In genomic region chr3:101780874-101781483, GRCm38 (mm10) we compare ENCODE assay signal across 11 mouse cellular contexts.
DNase-seq lines count a peak whose midpoint lies in the region; ATAC-seq and TF ChIP-seq lines count a peak whose summit lies in the region.
"Had no signal": no experiment of that assay in that cellular context is flagged by ENCODE, and none has a peak within 500 bp of the region (broad histone marks: within the 10 kb centered on the region; RNA-seq: fewer than 3 reads in every experiment).

No protein-coding gene starts in this region.

- no peak for TF ChIP-seq CTCF in liver, postnatal 0 days (IDR thresholded peaks at IDR 0.05; ENCODE audit: low read depth)

- WGBS in kidney, embryonic 16.5 days: 32% methylated on average over 6 of the region's 6 CpGs
- 31% methylated on average over 6 of the region's 6 CpGs for WGBS in intestine, embryonic 15.5 days
- 60% methylated on average over 6 of the region's 6 CpGs for WGBS in liver, postnatal 0 days (ENCODE audit: insufficient replicate concordance)

- H3K9me3 ChIP-seq in kidney, embryonic 16.5 days (ENCODE audit: low read length): no peaks in the 10 kb centered on the region; the same call in 1 of the 2 replicates
- H3K9me3 ChIP-seq in intestine, embryonic 15.5 days: no peaks in the 10 kb centered on the region
- no peaks in the 10 kb centered on the region for H3K9me3 ChIP-seq in liver, postnatal 0 days (ENCODE audit: low read length)
- H3K9me3 ChIP-seq: midbrain, embryonic 12.5 days had no signal

- no peaks in the 10 kb centered on the region for H3K4me1 ChIP-seq in kidney, embryonic 16.5 days (ENCODE audit: insufficient read depth, low read length)
- H3K4me1 ChIP-seq in intestine, embryonic 15.5 days (replicated peaks): peaks cover 6% of the 10 kb centered on the region; the same call in 1 of the 2 replicates
- no peaks in the 10 kb centered on the region for H3K4me1 ChIP-seq in liver, postnatal 0 days (ENCODE audit: insufficient read depth)

- H3K9ac ChIP-seq in kidney, embryonic 16.5 days (replicated peaks; ENCODE audit: low read length): no peak overlapping the region
- no peak overlapping the region for H3K9ac ChIP-seq in intestine, embryonic 15.5 days
- H3K9ac ChIP-seq in liver, postnatal 0 days (replicated peaks): no peak overlapping the region
- H3K9ac ChIP-seq: midbrain, embryonic 12.5 days had no signal

- H3K4me2 ChIP-seq in kidney, embryonic 16.5 days (replicated peaks; ENCODE audit: low read depth, low read length): no peak overlapping the region
- H3K4me2 ChIP-seq in intestine, embryonic 15.5 days (replicated peaks): no peak overlapping the region
- H3K4me2 ChIP-seq in liver, postnatal 0 days (ENCODE audit: low read depth, low read length): no peak overlapping the region
- H3K4me2 ChIP-seq: midbrain, embryonic 12.5 days had no signal

- H3K4me3 ChIP-seq in kidney, embryonic 16.5 days (ENCODE audit: low read length): no peak overlapping the region
- no peak overlapping the region for H3K4me3 ChIP-seq in intestine, embryonic 15.5 days (replicated peaks)
- no peak overlapping the region for H3K4me3 ChIP-seq in liver, postnatal 0 days (ENCODE audit: low read depth, low read length)
- H3K4me3 ChIP-seq: midbrain, embryonic 12.5 days had no signal

- 0 out of 2 replicates have a peak, but pooled peaks have one; percentile 16 for ATAC-seq in kidney, embryonic 16.5 days (ENCODE audit: low FRiP score, low TSS enrichment)
- no peak for ATAC-seq in intestine, embryonic 15.5 days
- ATAC-seq in liver, postnatal 0 days: no peak
- ATAC-seq: inflammation-experienced regulatory T-cells, adult 6 months had no signal

- no peak overlapping the region for H3K27ac ChIP-seq in kidney, embryonic 16.5 days (ENCODE audit: low read length)
- H3K27ac ChIP-seq in intestine, embryonic 15.5 days: no peak overlapping the region
- no peak overlapping the region for H3K27ac ChIP-seq in liver, postnatal 0 days (ENCODE audit: low read depth)
- H3K27ac ChIP-seq: midbrain, embryonic 12.5 days had no signal

- TF ChIP-seq EP300 in liver, postnatal 0 days (IDR thresholded peaks at IDR 0.05; ENCODE audit: low read depth): no peak

- peak; percentile 59 to 60 for DNase-seq in cerebellum, postnatal 10 days
- no peak for DNase-seq in cerebellum, postnatal 4 days (ENCODE audit: low spot score in 2 of 2)
- no peak for DNase-seq in kidney, postnatal 36 days
- DNase-seq in right cerebral cortex, postnatal 14 days: peak; percentile 34
- DNase-seq in right cerebral cortex, postnatal 10 days (ENCODE audit: low spot score in 2 of 2): no peak
- DNase-seq in liver, postnatal 0 days: no peak
- DNase-seq: layer of hippocampus, adult 9-11 months had no signal

- H3K27me3 ChIP-seq in kidney, embryonic 16.5 days (ENCODE audit: insufficient read depth, low read length): no peaks in the 10 kb centered on the region
- H3K27me3 ChIP-seq in intestine, embryonic 15.5 days (replicated peaks): no peaks in the 10 kb centered on the region
- no peaks in the 10 kb centered on the region for H3K27me3 ChIP-seq in liver, postnatal 0 days (ENCODE audit: insufficient read depth, low read length)
- H3K27me3 ChIP-seq: midbrain, embryonic 12.5 days had no signal

- H3K36me3 ChIP-seq in kidney, embryonic 16.5 days (ENCODE audit: insufficient read depth, low read length): no peaks in the 10 kb centered on the region
- no peaks in the 10 kb centered on the region for H3K36me3 ChIP-seq in intestine, embryonic 15.5 days
- H3K36me3 ChIP-seq in liver, postnatal 0 days (replicated peaks; ENCODE audit: insufficient read depth, low read length): no peaks in the 10 kb centered on the region
- H3K36me3 ChIP-seq: midbrain, embryonic 12.5 days had no signal

Comparison
In these comparisons a context has a peak if more than half of its experiments do, and no peak if none do; other contexts are left out.
1. DNase-seq: peak in cerebellum, postnatal 10 days (2 of 2) and right cerebral cortex, postnatal 14 days (single experiment); none in cerebellum, postnatal 4 days (0 of 2), kidney, postnatal 36 days (0 of 2), right cerebral cortex, postnatal 10 days (0 of 2) and liver, postnatal 0 days (single experiment).